Mouse (Mus musculus): Measurements from ENCODE around the gene Myocd. TPM values are rescaled to one million over a fixed set of nuclear protein-coding genes. Genes with fewer than 3 reads are reported as not detected.

The Myocd gene
- total RNA-seq (2023) = not detected

GRCm38 (mm10) chr11:65269851-65270473, at the start of gene Myocd:
Gene Myocd (minus strand): TSS chr11:65269989.

GRCm38 (mm10) chr11:65162767-65163120, 107.0 kb downstream of the Myocd start, which contains the start of gene Arhgap44:
Gene Arhgap44 (minus strand): TSS chr11:65162961.

GRCm38 (mm10) chr11:65159791-65160190, 110.0 kb downstream of the Myocd start, which contains the start of gene 1700086D15Rik:
Gene 1700086D15Rik (minus strand): TSS chr11:65159891.

Other genes starting within 250 kb of the Myocd start
- not detected for gene 1700086D15Rik, start 110.1 kb downstream of the Myocd start, total RNA-seq (2023)
- gene Arhgap44, start 107.0 kb downstream of the Myocd start, total RNA-seq (2023) = not detected

Data from T-cell, adult 66 days (primary cell).